Mouse (Mus musculus) intestine, embryonic 14.5 days (tissue): ENCODE measurements around the gene Zfp646. TPM values are rescaled to one million over a fixed set of nuclear protein-coding genes. Genes with fewer than 3 reads are reported as not detected.
"Not testable (repeated sequence)": the region's sequence is repeated elsewhere in the genome, so short reads cannot be mapped to it uniquely, and the experiment has no call there.

Experiments
- ATAC-seq: fragments of 200-750 bp; cut with Nextera tagmentation; replicated peaks from 2 replicates; pipeline ENCODE4 v1.8.0; 2017; ENCODE audit warnings: low read depth, moderate number of reproducible peaks, moderate TSS enrichment, moderate library complexity; ENCODE audit not compliant: low FRiP score, low TSS enrichment
- DNase-seq: peaks from one replicate; pipeline ENCODE4 v3.0.0-alpha.2; 2018; ENCODE audit warnings: low spot score
- H3K27ac ChIP-seq: fragments of 300-500 bp; sonication (generic); 2 replicates; pipeline ENCODE4 v1.5.1; 2014; ENCODE audit warnings: low read depth, mild to moderate bottlenecking, control low read depth
- H3K27me3 ChIP-seq: fragments of 300-500 bp; sonication (generic); replicated peaks from 2 replicates; pipeline ENCODE4 v1.6.1; 2014; ENCODE audit warnings: low read length, control low read depth; ENCODE audit not compliant: control insufficient read depth, insufficient read depth
- H3K36me3 ChIP-seq: fragments of 300-500 bp; sonication (generic); 2 replicates; pipeline ENCODE4 v1.6.1; 2014; ENCODE audit warnings: low read length, control low read depth; ENCODE audit not compliant: control insufficient read depth, insufficient read depth
- H3K4me1 ChIP-seq: fragments of 300-500 bp; sonication (generic); replicated peaks from 2 replicates; pipeline ENCODE4 v1.6.1; 2014; ENCODE audit warnings: low read length, control low read depth, mixed read lengths; ENCODE audit not compliant: control insufficient read depth, insufficient read depth
- H3K4me2 ChIP-seq: fragments of 300-500 bp; sonication (generic); 2 replicates; pipeline ENCODE4 v1.6.1; 2014; ENCODE audit warnings: low read length
- H3K4me3 ChIP-seq: fragments of 300-500 bp; sonication (generic); 2 replicates; pipeline ENCODE4 v1.5.1; 2014; ENCODE audit warnings: low read depth, low read length, control low read depth, mixed read lengths
- H3K9ac ChIP-seq: fragments of 300-500 bp; sonication (generic); 2 replicates; pipeline ENCODE4 v1.6.1; 2014; ENCODE audit warnings: mild to moderate bottlenecking, low read length
- H3K9me3 ChIP-seq: fragments of 300-500 bp; sonication (generic); 2 replicates; pipeline ENCODE4 v1.6.1; 2016; ENCODE audit warnings: low read length, control low read depth; ENCODE audit not compliant: control insufficient read depth
- WGBS: fragments of 180-500 bp; shearing (Covaris S2); extraction: QIAGEN DNeasy Blood & Tissue Kit; methylation state at CpG from one replicate; pipeline ENCODE4 v1.1.7; 2014; 5-methylcytosine and 5-hydroxymethylcytosine counted together
- polyA plus RNA-seq: library from polyadenylated mRNA; unstranded; fragments of >200 nt; fragmentation: Nextera tagmentation; extraction: Ambion mirVana; gene quantifications from 2 replicates; pipeline ENCODE4 v1.2.1, GENCODE M21; 2014

Gene Zfp646
- 15.0 and 16.3 TPM in 2 replicates for polyA plus RNA-seq

GRCm38 (mm10) chr7:127876041-127876466 lies at the start of gene Zfp646:
Gene Zfp646 (plus strand): TSS chr7:127876221.
- 1% methylated on average over 40 of the region's 41 CpGs for WGBS

GRCm38 (mm10) chr7:127835550-127835949 lies 40.5 kb upstream of the Zfp646 start:
- H3K9me3 ChIP-seq, result no peaks in the 10 kb centered on the region
- H3K36me3 ChIP-seq, result no peaks in the 10 kb centered on the region
- 84% methylated on average over 2 of the region's 2 CpGs for WGBS
- DNase-seq (no peak), ATAC-seq (no peak)
- 0 out of 2 replicates have a peak, but pooled peaks cover under 1% of the 10 kb centered on the region for H3K4me1 ChIP-seq
- H3K27ac ChIP-seq, result no peak overlapping the region
- H3K9ac ChIP-seq, result no peak overlapping the region
- H3K27me3 ChIP-seq, result no peaks in the 10 kb centered on the region
- no peak overlapping the region for H3K4me3 ChIP-seq
- H3K4me2 ChIP-seq, result no peak overlapping the region

More at GRCm38 (mm10) chr7:127876041-127876466, at the start of gene Zfp646:
- Histone ChIP-seq H3K27ac (peak within 1 kb of the TSS; percentile 99), H3K4me3 (peak within 1 kb of the TSS; percentile 96), H3K9ac (peak within 1 kb of the TSS; percentile 98), H3K36me3 (peaks cover 43% of the 10 kb centered on the region), H3K27me3 (no peaks in the 10 kb centered on the region), H3K4me1 (peaks cover 18% of the 10 kb centered on the region), H3K9me3 (no peaks in the 10 kb centered on the region), H3K4me2 (peak within 1 kb of the TSS; percentile 79)
- DNase-seq, result peak; percentile 93
- ATAC-seq, result peak; percentile 89

GRCm38 (mm10) chr7:127837473-127837872 lies 38.5 kb upstream of the Zfp646 start:
- H3K4me2 ChIP-seq, result no peak overlapping the region
- H3K9me3 ChIP-seq, result no peaks in the 10 kb centered on the region
- DNase-seq (no peak), ATAC-seq (no peak)
- no peak overlapping the region for H3K27ac ChIP-seq
- H3K36me3 ChIP-seq, result no peaks in the 10 kb centered on the region
- H3K9ac ChIP-seq, result no peak overlapping the region
- H3K4me1 ChIP-seq, result 0 out of 2 replicates have a peak, but pooled peaks cover 5% of the 10 kb centered on the region
- H3K4me3 ChIP-seq, result no peak overlapping the region
- 89% methylated on average over 5 of the region's 5 CpGs for WGBS
- no peaks in the 10 kb centered on the region for H3K27me3 ChIP-seq

GRCm38 (mm10) chr7:127837878-127838277 lies 38.1 kb upstream of the Zfp646 start:
- H3K4me2 ChIP-seq, H3K4me3 ChIP-seq, H3K27me3 ChIP-seq, H3K9me3 ChIP-seq, H3K27ac ChIP-seq, DNase-seq, H3K4me1 ChIP-seq, H3K9ac ChIP-seq, ATAC-seq, H3K36me3 ChIP-seq: not testable (repeated sequence)
- 72% methylated on average over 4 of the region's 4 CpGs for WGBS

- not testable (repeated sequence) for ATAC-seq, H3K9ac ChIP-seq, H3K9me3 ChIP-seq, H3K4me3 ChIP-seq, DNase-seq, H3K27me3 ChIP-seq, H3K4me2 ChIP-seq, H3K27ac ChIP-seq
- WGBS, result 75% methylated on average over 2 of the region's 2 CpGs
- Histone ChIP-seq H3K36me3 (peaks cover 15% of the 10 kb centered on the region), H3K4me1 (0 out of 2 replicates have a peak, but pooled peaks cover 10% of the 10 kb centered on the region)
Observed at GRCm38 (mm10) chr7:127840031-127840430, 36.0 kb upstream of the Zfp646 start.

- Histone ChIP-seq H3K27me3 (no peaks in the 10 kb centered on the region), H3K9me3 (no peaks in the 10 kb centered on the region), H3K36me3 (peaks cover 15% of the 10 kb centered on the region), H3K27ac (peak overlapping the region; percentile 87), H3K9ac (peak overlapping the region; percentile 58), H3K4me1 (0 out of 2 replicates have a peak, but pooled peaks cover 10% of the 10 kb centered on the region), H3K4me3 (peak overlapping the region; percentile 94), H3K4me2 (peak overlapping the region; percentile 88)
- DNase-seq (no peak), ATAC-seq (peak; percentile 11; the same call in 1 of the 2 replicates)
- 2% methylated on average over 15 of the region's 15 CpGs for WGBS
Observed at GRCm38 (mm10) chr7:127840886-127841285, 35.1 kb upstream of the Zfp646 start.

- Histone ChIP-seq H3K4me1 (0 out of 2 replicates have a peak, but pooled peaks cover 10% of the 10 kb centered on the region), H3K27me3 (no peaks in the 10 kb centered on the region), H3K27ac (peak overlapping the region; percentile 87), H3K4me2 (peak overlapping the region; percentile 88), H3K36me3 (peaks cover 21% of the 10 kb centered on the region), H3K9ac (peak overlapping the region; percentile 58), H3K9me3 (no peaks in the 10 kb centered on the region), H3K4me3 (peak overlapping the region; percentile 94)
- DNase-seq, result peak; percentile 95
- WGBS, result under 1% methylated on average over 44 of the region's 46 CpGs
- ATAC-seq, result peak; percentile 93
Observed at GRCm38 (mm10) chr7:127841340-127842000, 34.6 kb upstream of the Zfp646 start.

GRCm38 (mm10) chr7:127842001-127842718 lies 33.9 kb upstream of the Zfp646 start:
- ATAC-seq, result peak; percentile 37; the same call in 1 of the 2 replicates
- peak overlapping the region; percentile 94 for H3K4me3 ChIP-seq
- H3K9ac ChIP-seq, result peak overlapping the region; percentile 58
- H3K4me2 ChIP-seq, result peak overlapping the region; percentile 88
- under 1% methylated on average over 40 of the region's 40 CpGs for WGBS
- H3K27ac ChIP-seq, result peak overlapping the region; percentile 87
- no peaks in the 10 kb centered on the region for H3K27me3 ChIP-seq
- no peaks in the 10 kb centered on the region for H3K9me3 ChIP-seq
- H3K4me1 ChIP-seq, result 0 out of 2 replicates have a peak, but pooled peaks cover 10% of the 10 kb centered on the region
- H3K36me3 ChIP-seq, result peaks cover 26% of the 10 kb centered on the region
- peak; percentile 80 for DNase-seq
